Mouse (Mus musculus) lung, adult 2 months (tissue): Measurements from ENCODE around the gene Bak1.

Source experiments
- CTCF ChIP-seq: fragments of 200-500 bp; IDR thresholded peaks from 2 replicates; pipeline ENCODE4 v1.5.1; 2011; ENCODE audit warnings: mild to moderate bottlenecking, low read length, control low read depth; ENCODE audit not compliant: insufficient read depth
- POLR2A ChIP-seq: fragments of 200-500 bp; IDR thresholded peaks from 2 replicates; pipeline ENCODE4 v1.6.1; 2011; ENCODE audit warnings: low read depth, mild to moderate bottlenecking, control low read depth, low read length, borderline replicate concordance; ENCODE audit errors: extremely low read depth

GRCm38 (mm10) chr17:27060698-27061097, 31.9 kb upstream of the Bak1 start:
- TF ChIP-seq CTCF (no peak), POLR2A (no peak)
